Mouse (Mus musculus) liver, embryonic 14.5 days (tissue): ENCODE data around the gene Ttll13.

Experiments
- CTCF ChIP-seq: IDR thresholded peaks from 2 replicates; pipeline ENCODE4 v1.5.1; 2016; ENCODE audit warnings: antibody characterized with exemption, low read depth, control low read depth
- EP300 ChIP-seq: IDR thresholded peaks from 2 replicates; pipeline ENCODE4 v1.6.1; 2016; ENCODE audit warnings: antibody characterized with exemption, low read depth

DNA sequence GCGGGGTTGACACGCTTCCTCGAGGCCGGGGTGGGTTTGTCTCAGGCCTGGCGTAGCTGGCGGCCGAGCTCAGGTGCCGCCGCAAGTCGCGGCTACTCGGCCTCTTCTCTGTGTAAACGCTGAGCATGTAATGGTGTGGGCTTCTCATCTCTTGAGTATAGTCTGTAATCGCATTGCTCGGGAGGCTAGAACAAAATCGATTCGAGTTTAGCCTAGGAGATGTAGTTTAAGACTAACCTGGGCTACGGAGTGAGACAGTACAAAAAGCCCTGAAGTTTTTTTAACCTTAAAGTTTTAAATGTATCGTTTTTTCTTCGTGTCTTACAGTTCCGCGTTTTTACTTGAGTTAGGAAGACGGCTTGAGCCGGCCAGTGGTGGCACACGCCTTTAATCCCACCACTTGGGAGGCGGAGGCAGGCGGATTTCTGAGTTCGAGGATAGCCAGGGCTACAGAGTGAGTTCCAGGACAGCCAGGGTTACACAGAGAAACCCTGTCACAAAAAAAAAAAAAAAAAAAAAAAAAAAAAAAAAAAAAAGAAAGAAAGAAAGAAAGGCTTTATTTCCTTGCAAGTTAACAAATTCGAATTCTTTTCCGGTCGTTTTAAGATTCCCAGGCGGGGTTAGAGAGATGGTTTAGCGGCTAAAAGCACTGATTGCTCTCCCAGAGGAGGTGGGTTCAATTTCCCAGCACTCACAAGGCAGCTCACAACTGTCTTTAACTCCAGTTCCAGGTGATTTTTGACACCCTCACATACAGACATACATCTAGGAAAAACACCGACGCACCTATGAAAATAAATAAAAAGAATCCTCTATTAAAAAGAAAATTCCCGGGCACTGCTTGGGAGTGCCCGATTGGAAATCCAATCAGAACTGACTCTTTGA, 48.8 kb downstream of the Ttll13 start:
- TF ChIP-seq EP300 (no peak), CTCF (no peak)
